Mouse (Mus musculus): ENCODE results near the gene Ptpn1.

DNA sequence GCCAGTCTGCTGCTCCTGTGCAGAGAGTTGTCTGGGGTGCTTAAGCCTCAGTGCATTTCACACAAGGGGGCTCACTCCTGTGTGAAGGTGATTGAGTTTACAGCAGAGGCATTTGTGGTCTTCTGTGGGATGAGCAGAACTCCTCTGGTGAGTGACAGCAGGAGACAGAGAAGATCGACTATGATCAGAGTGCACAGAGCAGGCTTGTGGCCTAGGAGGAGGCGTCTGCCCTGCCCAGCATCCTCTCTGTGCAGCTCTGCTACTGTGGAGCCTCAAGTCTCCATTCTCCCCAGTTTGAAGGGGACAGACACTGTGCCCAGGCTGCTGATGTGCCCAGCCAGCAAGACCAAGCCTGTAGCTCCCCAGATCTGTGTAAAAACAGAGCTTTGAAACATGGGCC, 18.0 kb downstream of the Ptpn1 start:
- no peak for TF ChIP-seq CTCF (conservative IDR thresholded peaks at IDR 0.05; ENCODE audit: low read length)
- TF ChIP-seq POU5F1 (IDR thresholded peaks at IDR 0.05; ENCODE audit: borderline replicate concordance, low read length), result no peak
- no peak for TF ChIP-seq NANOG (IDR thresholded peaks at IDR 0.05; ENCODE audit: borderline replicate concordance, low read length)

All from E14TG2a.4 (cell line).